Mouse (Mus musculus) small intestine, adult 2 months (tissue): ENCODE measurements at regions not wholly inside any gene's neighbourhood (a gene's known extent, or its start where the extent isn't known, plus 50 kb on each side); places are given as distances from the start of the nearest gene placed in this dataset.

ENCODE experiments used
- H3K27ac ChIP-seq: fragments of 200-500 bp; 2 replicates; pipeline ENCODE4 v1.5.1; 2012; ENCODE audit warnings: low read depth, low read length, control low read depth, inconsistent platforms; ENCODE audit not compliant: insufficient read depth
- H3K27me3 ChIP-seq: fragments of 200-500 bp; 2 replicates; pipeline ENCODE4 v1.6.1; 2012; ENCODE audit warnings: mild to moderate bottlenecking, moderate library complexity, low read length, inconsistent platforms; ENCODE audit not compliant: control insufficient read depth, insufficient read depth
- H3K36me3 ChIP-seq: fragments of 200-500 bp; 2 replicates; pipeline ENCODE4 v1.6.1; 2012; ENCODE audit warnings: mild to moderate bottlenecking, low read length, control low read depth, inconsistent platforms; ENCODE audit not compliant: control insufficient read depth, insufficient read depth
- H3K4me1 ChIP-seq: fragments of 200-500 bp; 2 replicates; pipeline ENCODE4 v1.6.1; 2012; ENCODE audit warnings: low read length, inconsistent platforms, mixed read lengths; ENCODE audit not compliant: control insufficient read depth, insufficient read depth, insufficient read length
- H3K4me3 ChIP-seq: fragments of 200-500 bp; 2 replicates; pipeline ENCODE4 v1.5.1; 2012; ENCODE audit warnings: low read depth, mild to moderate bottlenecking, control low read depth, inconsistent platforms, low read length, moderate library complexity
- CTCF ChIP-seq: fragments of 200-500 bp; IDR thresholded peaks from 2 replicates; pipeline ENCODE4 v1.5.1; 2012; ENCODE audit warnings: low read depth, mild to moderate bottlenecking, control low read depth, inconsistent platforms, low read length, moderate library complexity, mixed read lengths; ENCODE audit not compliant: insufficient replicate concordance, insufficient read length; ENCODE audit errors: extremely low read depth
- POLR2A ChIP-seq: fragments of 200-500 bp; IDR thresholded peaks from 2 replicates; pipeline ENCODE4 v1.6.1; 2012; ENCODE audit warnings: low read depth, mild to moderate bottlenecking, control low read depth, inconsistent platforms, low read length, moderate library complexity
- WGBS: fragments of 180-500 bp; shearing (Covaris S2); methylation state at CpG from one replicate; pipeline ENCODE4 v1.1.7; 2018; 5-methylcytosine and 5-hydroxymethylcytosine counted together

- 88% methylated on average over 9 of the region's 9 CpGs for WGBS
- H3K4me3 ChIP-seq, result no peak overlapping the region
Observed at GRCm38 (mm10) chr4:107747454-107747853, 54.6 kb upstream of the Lrp8 start.

DNA sequence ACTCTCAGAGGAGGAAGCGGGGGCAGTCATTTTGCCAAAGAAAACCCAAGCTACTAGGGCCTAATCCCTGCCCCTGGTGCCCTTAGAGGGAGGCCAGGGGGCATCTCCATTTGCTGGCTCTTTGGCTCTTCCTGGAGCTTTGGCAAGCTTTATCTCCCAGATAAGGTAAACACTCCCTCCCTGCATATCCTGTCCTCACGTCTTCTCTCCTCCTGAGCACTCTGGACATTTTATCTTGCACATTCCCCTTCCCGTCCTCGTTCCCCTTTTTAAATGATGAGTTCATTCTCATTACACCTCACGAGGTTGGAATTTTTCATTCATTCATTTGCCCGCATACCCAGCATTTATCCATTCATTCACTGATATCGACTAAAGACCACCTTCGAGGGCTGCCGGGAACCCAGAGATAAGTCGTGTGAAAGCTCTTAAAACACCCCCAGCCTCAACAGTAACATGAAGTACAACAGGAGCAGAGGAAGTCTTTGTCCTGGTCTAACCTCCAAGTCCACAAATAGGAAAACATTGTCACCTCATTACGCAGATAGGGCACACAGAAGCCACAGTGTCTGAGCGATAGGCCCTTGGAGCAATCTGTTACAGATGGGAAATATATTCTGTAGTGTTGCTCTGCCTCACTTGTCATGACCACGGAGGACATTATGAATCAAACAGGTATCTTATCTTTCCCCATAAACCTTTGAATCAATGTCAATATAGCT is 54.0 kb upstream of the Lrp8 start:
- Histone ChIP-seq H3K36me3 (no peaks in the 10 kb centered on the region), H3K4me1 (no peaks in the 10 kb centered on the region), H3K27me3 (no peaks in the 10 kb centered on the region), H3K27ac (no peak overlapping the region), H3K4me3 (no peak overlapping the region)
- TF ChIP-seq POLR2A (no peak), CTCF (no peak)
- WGBS, result 48% methylated on average over 13 of the region's 13 CpGs

More at GRCm38 (mm10) chr4:107747454-107747853, 54.6 kb upstream of the Lrp8 start:
- Histone ChIP-seq H3K36me3 (no peaks in the 10 kb centered on the region), H3K27ac (no peak overlapping the region), H3K27me3 (no peaks in the 10 kb centered on the region), H3K4me1 (no peaks in the 10 kb centered on the region)
- TF ChIP-seq CTCF (no peak), POLR2A (no peak)

DNA sequence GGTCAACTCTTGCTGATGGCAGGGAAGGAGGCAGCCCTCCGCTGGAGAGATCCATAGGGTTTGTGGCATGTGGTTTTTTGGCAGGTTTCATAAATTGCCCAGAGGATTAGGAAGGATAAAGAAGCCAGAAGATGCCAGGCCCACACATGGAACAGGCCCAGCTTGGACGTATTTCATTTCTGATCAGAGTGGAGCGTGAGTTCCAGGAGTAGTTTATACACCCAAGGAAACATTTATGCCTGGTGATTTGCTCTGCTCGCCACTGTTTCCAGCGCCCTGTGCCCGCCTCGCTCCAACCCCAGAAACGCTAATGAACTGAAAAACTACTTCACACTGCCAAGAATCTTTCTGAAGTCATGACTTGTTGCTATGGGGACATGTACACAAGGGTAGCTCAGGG is 53.0 kb upstream of the Lrp8 start:
- Histone ChIP-seq H3K27me3 (no peaks in the 10 kb centered on the region), H3K4me3 (no peak overlapping the region), H3K4me1 (no peaks in the 10 kb centered on the region), H3K27ac (no peak overlapping the region), H3K36me3 (no peaks in the 10 kb centered on the region)
- TF ChIP-seq CTCF, result no peak
- TF ChIP-seq POLR2A, result no peak
- WGBS, result 88% methylated on average over 8 of the region's 8 CpGs

DNA sequence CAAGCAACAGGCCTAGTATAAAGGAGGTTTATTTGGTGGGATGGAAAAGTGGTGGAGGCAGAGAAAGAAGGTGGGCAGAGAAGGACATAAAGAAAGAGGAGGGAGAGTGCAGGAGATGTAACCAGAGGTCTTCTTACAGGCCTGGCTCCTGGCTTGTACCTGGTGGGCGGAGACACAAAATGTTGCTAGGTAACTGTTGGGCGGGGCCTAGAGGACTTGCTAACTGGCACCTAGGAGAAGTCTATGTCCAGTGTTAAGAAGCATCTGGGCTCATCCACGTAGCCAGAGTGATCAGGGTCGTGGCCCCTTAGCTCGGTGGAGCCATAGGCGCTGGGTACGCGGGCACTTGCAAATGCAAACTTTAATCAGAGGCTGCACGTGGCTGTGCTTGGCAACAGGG is 52.0 kb upstream of the Lrp8 start:
- H3K4me3 ChIP-seq, result no peak overlapping the region
- 66% methylated on average over 9 of the region's 9 CpGs for WGBS
- TF ChIP-seq POLR2A, result no peak
- TF ChIP-seq CTCF, result no peak
- no peaks in the 10 kb centered on the region for H3K4me1 ChIP-seq
- H3K36me3 ChIP-seq, result no peaks in the 10 kb centered on the region
- no peak overlapping the region for H3K27ac ChIP-seq
- H3K27me3 ChIP-seq, result no peaks in the 10 kb centered on the region
